Mouse (Mus musculus): ENCODE measurements at regions not wholly inside any gene's neighbourhood (a gene's known extent, or its start where the extent isn't known, plus 50 kb on each side); places are given as distances from the start of the nearest gene placed in this dataset.

GRCm38 (mm10) chr11:48588833-48589649, 211.1 kb upstream of the Rack1 start:
- TF ChIP-seq SMC3 (IDR thresholded peaks at IDR 0.05; ENCODE audit: low read depth, low read length) (peak; percentile 77), CTCF (IDR thresholded peaks at IDR 0.05 in 2 of 3, conservative IDR thresholded peaks at IDR 0.05 in 1 of 3; ENCODE audit: control insufficient read depth in 1 of 3, insufficient read depth in 1 of 3, low read depth in 2 of 3, low read length in 3 of 3, poor library complexity in 1 of 3, severe bottlenecking in 1 of 3) (peak; percentile 55 to 89 (median 78)), ELF1 (IDR thresholded peaks at IDR 0.05; ENCODE audit: low read depth, low read length) (no peak), TAL1 (IDR thresholded peaks at IDR 0.05; ENCODE audit: low read length) (no peak), SIN3A (IDR thresholded peaks at IDR 0.05; ENCODE audit: low read length) (no peak), RAD21 (IDR thresholded peaks at IDR 0.05; ENCODE audit: low read depth, low read length) (peak; percentile 81), POLR2AphosphoS5 (IDR thresholded peaks at IDR 0.05; ENCODE audit: borderline replicate concordance, low read depth, low read length) (no peak), ZNF384 (IDR thresholded peaks at IDR 0.05; ENCODE audit: low read depth, low read length) (no peak), GABPA (IDR thresholded peaks at IDR 0.05; ENCODE audit: low read depth, low read length) (no peak), USF1 (IDR thresholded peaks at IDR 0.05; ENCODE audit: low read depth, low read length) (no peak), MXI1 (IDR thresholded peaks at IDR 0.05; ENCODE audit: low read depth, low read length) (no peak), CHD1 (IDR thresholded peaks at IDR 0.05; ENCODE audit: low read depth, low read length) (no peak), E2F4 (IDR thresholded peaks at IDR 0.05; ENCODE audit: borderline replicate concordance, low read depth, low read length) (no peak), MAX (IDR thresholded peaks at IDR 0.05; ENCODE audit: low read length) (no peak), ZMIZ1 (IDR thresholded peaks at IDR 0.05; ENCODE audit: low read depth, low read length) (no peak), MAFK (IDR thresholded peaks at IDR 0.05; ENCODE audit: borderline replicate concordance, low read depth, low read length) (no peak), EP300 (IDR thresholded peaks at IDR 0.05; ENCODE audit: low read depth in 1 of 2, low read length in 2 of 2) (no peak), UBTF (IDR thresholded peaks at IDR 0.05; ENCODE audit: borderline replicate concordance, insufficient read depth, low read depth, low read length) (no peak), BHLHE40 (IDR thresholded peaks at IDR 0.05; ENCODE audit: borderline replicate concordance, low read depth, low read length) (no peak), ZC3H11A (IDR thresholded peaks at IDR 0.05; ENCODE audit: low read depth, low read length) (peak; percentile 58)
- Histone ChIP-seq H3K79me2 (ENCODE audit: control insufficient read depth, insufficient read depth, low read length, poor library complexity) (no peaks in the 10 kb centered on the region), H3K27ac (ENCODE audit: control insufficient read depth, low read depth, low read length) (no peak overlapping the region), H3K9ac (ENCODE audit: control insufficient read depth, low read depth, low read length, poor library complexity, severe bottlenecking) (no peak overlapping the region), H3K9me3 (replicated peaks; ENCODE audit: insufficient read depth, low read length) (no peaks in the 10 kb centered on the region), H3K36me3 (ENCODE audit: control insufficient read depth in 1 of 2, insufficient read depth in 2 of 2, low read length in 2 of 2) (no peaks in the 10 kb centered on the region), H3K4me1 (ENCODE audit: control insufficient read depth in 1 of 2, insufficient read depth in 2 of 2, low read length in 2 of 2) (no peaks in the 10 kb centered on the region), H3K27me3 (ENCODE audit: control insufficient read depth in 1 of 2, insufficient read depth in 2 of 2, low read length in 2 of 2) (no peaks in the 10 kb centered on the region), H3K4me3 (ENCODE audit: control insufficient read depth in 1 of 2, insufficient read depth in 1 of 2, low read depth in 2 of 2, low read length in 2 of 2) (no peak overlapping the region)
- peak; percentile 43 for DNase-seq (ENCODE audit: low read depth, low spot score)

GRCm38 (mm10) chr11:48568769-48569168, 231.4 kb upstream of the Rack1 start:
- no peaks in the 10 kb centered on the region for H3K27me3 ChIP-seq (ENCODE audit: control insufficient read depth in 1 of 2, insufficient read depth in 2 of 2, low read length in 2 of 2)
- H3K79me2 ChIP-seq (ENCODE audit: control insufficient read depth, insufficient read depth, low read length, poor library complexity), result no peaks in the 10 kb centered on the region
- no peak overlapping the region for H3K27ac ChIP-seq (ENCODE audit: control insufficient read depth, low read depth, low read length)
- H3K4me3 ChIP-seq (ENCODE audit: control insufficient read depth in 1 of 2, insufficient read depth in 1 of 2, low read depth in 2 of 2, low read length in 2 of 2), result no peak overlapping the region
- no peak overlapping the region for H3K9ac ChIP-seq (ENCODE audit: control insufficient read depth, low read depth, low read length, poor library complexity, severe bottlenecking)
- TF ChIP-seq KAT2A (conservative IDR thresholded peaks at IDR 0.05; ENCODE audit: low read depth, low read length) (no peak), CTCF (IDR thresholded peaks at IDR 0.05 in 2 of 3, conservative IDR thresholded peaks at IDR 0.05 in 1 of 3; ENCODE audit: control insufficient read depth in 1 of 3, insufficient read depth in 1 of 3, low read depth in 2 of 3, low read length in 3 of 3, poor library complexity in 1 of 3, severe bottlenecking in 1 of 3) (no peak), SIN3A (IDR thresholded peaks at IDR 0.05; ENCODE audit: low read length) (no peak), POLR2A (IDR thresholded peaks at IDR 0.05; ENCODE audit: control insufficient read depth in 1 of 2, insufficient read depth in 1 of 2, low read depth in 1 of 2, low read length in 2 of 2, poor library complexity in 1 of 2) (no peak), ZMIZ1 (IDR thresholded peaks at IDR 0.05; ENCODE audit: low read depth, low read length) (no peak), UBTF (IDR thresholded peaks at IDR 0.05; ENCODE audit: borderline replicate concordance, insufficient read depth, low read depth, low read length) (no peak), TBP (IDR thresholded peaks at IDR 0.05; ENCODE audit: low read depth, low read length) (no peak), GATA1 (IDR thresholded peaks at IDR 0.05; ENCODE audit: low read depth, low read length) (no peak)
- DNase-seq (ENCODE audit: low read depth, low spot score), result no peak
- no peaks in the 10 kb centered on the region for H3K36me3 ChIP-seq (ENCODE audit: control insufficient read depth in 1 of 2, insufficient read depth in 2 of 2, low read length in 2 of 2)
- H3K9me3 ChIP-seq (replicated peaks; ENCODE audit: insufficient read depth, low read length), result no peaks in the 10 kb centered on the region
- H3K4me1 ChIP-seq (ENCODE audit: control insufficient read depth in 1 of 2, insufficient read depth in 2 of 2, low read length in 2 of 2), result no peaks in the 10 kb centered on the region
